Mouse (Mus musculus) left cerebral cortex, adult 2 months (tissue): Measurements from ENCODE around the gene Mug2. TPM values are rescaled to one million over a fixed set of nuclear protein-coding genes. Genes with fewer than 3 reads are reported as not detected.
"Not testable (repeated sequence)": the region's sequence is repeated elsewhere in the genome, so short reads cannot be mapped to it uniquely, and the experiment has no call there.

Experiments
- DNase-seq, 2 experiments: peaks; one replicate each; pipeline ENCODE4 v3.0.0; 2021 to 2022; ENCODE audit warnings: low spot score in 2 of 2, mixed read lengths in 1 of 2; ENCODE audit errors: extremely low spot score in 1 of 2
- H3K27ac ChIP-seq: fragments of 200-600 bp; 2 replicates; pipeline ENCODE4 v1.8.1; 2022
- H3K4me3 ChIP-seq: fragments of 200-600 bp; 2 replicates; pipeline ENCODE4 v1.8.1; 2022
- CTCF ChIP-seq: fragments of 200-600 bp; IDR thresholded peaks from 2 replicates; pipeline ENCODE4 v1.8.1; 2022; ENCODE audit warnings: antibody characterized with exemption, mild to moderate bottlenecking, moderate library complexity
- intact Hi-C: fragments of 180-260 bp; cut with DNase I; formaldehyde crosslinking; loops from one replicate; pipeline ENCODE4 v1.15.1; 2025
- long read RNA-seq, 2 experiments: library from polyadenylated mRNA; stranded (forward); transcript quantifications; one replicate each; pipeline ENCODE4 v2.0.0; 2021; ENCODE audit warnings: borderline mapping rate in 2 of 2
- total RNA-seq, 2 experiments: library from RNA; stranded (reverse); gene quantifications; 2 replicates each; pipeline ENCODE4 v1.2.3; 2021

Gene Mug2
- total RNA-seq, result not detected
- long read RNA-seq, experiment 1, result 0 reads
- long read RNA-seq, experiment 2, result 0 reads

DNA sequence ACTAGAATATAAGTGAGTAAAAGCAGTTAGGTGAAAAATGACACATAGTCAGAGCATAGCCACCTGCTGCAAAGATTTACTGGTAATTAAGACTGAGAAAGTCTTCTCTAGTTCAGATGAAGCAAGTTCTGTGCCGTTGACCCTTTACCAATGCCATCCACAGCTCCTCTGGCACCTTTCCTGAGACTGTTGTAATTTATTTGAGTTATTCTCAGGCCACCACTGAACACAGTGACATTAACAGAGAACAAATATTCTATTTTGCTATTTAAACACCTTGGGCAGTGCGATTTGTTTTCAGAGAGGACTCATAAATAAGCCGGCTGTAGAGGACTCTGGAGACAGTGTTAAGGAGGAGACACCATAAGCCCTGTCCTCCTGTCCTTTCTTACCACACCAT is at the start of gene Mug2:
TSS of gene Mug2 (plus strand) at position 301 of the 400 bp plus-strand sequence.
- intact Hi-C loops, H3K4me3 ChIP-seq, H3K27ac ChIP-seq, DNase-seq: not testable (repeated sequence)

DNA sequence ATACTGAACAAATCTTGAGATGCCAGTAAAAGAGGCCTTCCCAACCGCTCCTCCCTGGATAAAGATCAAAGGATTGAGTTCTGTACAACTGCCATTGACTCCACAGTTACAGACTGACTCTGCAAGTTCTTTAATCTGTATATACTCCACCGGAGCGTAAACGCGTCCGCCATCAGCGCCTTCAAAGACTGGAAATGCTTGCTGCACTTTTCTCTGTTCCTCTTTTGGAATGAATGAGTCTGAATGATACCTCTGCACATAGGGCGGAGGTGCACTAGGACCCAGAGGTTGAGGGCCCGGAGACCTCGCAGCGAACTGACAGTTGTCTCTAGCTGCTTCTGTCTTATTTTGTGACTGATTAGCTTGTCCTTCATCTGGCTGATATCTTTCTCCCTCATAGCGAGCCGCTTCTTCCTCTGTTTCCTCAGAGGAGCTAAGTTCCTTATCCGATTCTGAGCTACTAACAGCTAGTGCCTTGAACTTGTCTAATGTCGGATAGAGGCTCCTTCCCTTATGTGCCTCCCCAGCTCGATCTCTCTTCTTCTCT is 48.7 kb upstream of the Mug2 start:
- H3K4me3 ChIP-seq, H3K27ac ChIP-seq, DNase-seq, intact Hi-C loops: not testable (repeated sequence)

DNA sequence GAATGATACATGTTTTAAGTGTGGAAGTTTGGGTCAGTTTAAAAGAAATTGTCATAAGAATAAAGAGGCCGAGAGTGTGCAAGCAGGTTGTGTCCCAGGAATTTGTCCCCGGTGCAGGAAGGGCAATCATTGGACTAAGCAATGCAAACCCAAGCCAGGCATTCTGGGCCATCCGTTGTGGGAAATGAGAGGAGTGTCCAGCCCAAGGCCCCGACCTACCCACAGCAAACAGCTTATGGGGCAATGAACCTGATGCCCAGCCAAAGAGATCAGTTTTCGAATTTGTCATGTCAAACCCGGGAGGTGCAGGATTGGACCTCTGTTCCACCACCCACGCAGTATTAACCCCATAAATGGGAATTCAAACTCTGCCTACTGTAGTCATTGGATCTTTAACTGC is 30.9 kb upstream of the Mug2 start:
- no peak for DNase-seq
- Histone ChIP-seq H3K4me3 (no peak overlapping the region), H3K27ac (no peak overlapping the region)
- intact Hi-C loops, result no loop called here
- TF ChIP-seq CTCF, result no peak

DNA sequence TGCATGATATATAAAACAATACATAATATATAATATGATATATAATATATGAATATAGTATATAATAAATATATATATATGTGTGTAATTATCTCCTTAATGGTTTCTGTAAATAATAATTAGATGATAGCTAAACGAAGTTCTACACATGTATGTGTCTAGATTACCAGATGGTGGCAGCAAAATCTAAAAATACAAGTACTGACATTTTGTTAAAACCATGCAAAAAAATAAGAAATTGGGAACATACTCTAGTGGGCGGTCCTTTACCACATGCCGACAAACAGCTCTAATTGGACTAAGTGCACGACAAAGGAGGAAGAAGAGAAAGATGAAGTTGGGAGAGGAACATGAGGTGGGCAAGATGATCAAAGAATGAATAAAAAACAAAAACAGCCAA is 94.3 kb downstream of the Mug2 start:
- intact Hi-C loops, result loop anchor here (10.0 kb wide), 1 partner anchor 204 kb away; the partner anchor contains the start of gene M6pr
- Histone ChIP-seq H3K4me3 (no peak overlapping the region), H3K27ac (no peak overlapping the region)
- TF ChIP-seq CTCF, result no peak; the same call in 1 of the 2 replicates
- no peak for DNase-seq

DNA sequence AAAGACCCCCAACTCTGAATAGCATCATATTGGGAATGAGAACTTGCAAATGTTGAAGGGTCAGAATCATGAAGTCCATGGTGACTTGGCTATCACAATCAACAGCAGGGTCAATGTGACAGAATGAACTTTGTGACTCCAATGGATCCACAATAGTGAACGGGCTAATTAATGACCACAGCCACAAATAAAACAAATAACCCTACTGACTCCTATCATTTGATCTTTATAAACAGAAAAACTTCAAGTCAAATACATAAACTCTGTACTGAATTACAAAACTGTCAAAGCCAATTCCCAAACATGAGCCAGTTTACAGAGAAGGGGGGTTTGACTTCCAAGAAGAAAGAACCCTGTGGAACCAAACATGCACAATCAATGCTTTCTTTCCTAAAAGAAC is 95.1 kb downstream of the Mug2 start:
- no peak for DNase-seq
- no peak overlapping the region for H3K27ac ChIP-seq
- intact Hi-C loops, result loop anchor here (10.0 kb wide), 1 partner anchor 203 kb away; the partner anchor contains the start of gene M6pr
- no peak for TF ChIP-seq CTCF
- no peak overlapping the region for H3K4me3 ChIP-seq

DNA sequence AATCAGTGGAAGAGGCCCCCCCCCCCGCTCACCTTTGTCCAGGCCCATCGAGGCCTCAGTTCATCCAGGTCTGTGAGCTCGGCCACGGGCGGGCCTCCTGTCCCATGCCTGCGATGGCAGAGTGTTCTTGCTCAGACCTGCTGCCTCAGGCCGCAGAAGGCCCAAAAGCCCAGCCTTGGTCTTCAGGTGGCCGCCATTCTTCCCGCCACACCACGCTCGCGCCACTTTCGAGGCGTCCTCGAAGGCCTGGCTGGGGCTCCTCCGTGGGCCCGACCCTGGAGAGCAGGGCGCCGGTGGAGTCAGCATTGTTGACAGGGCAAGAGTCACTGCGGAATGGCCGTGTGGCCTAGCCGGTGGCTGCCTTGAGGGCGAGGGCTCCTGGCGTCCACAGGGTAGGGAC is 110.4 kb downstream of the Mug2 start:
- intact Hi-C loops, result no loop called here
- no peak for TF ChIP-seq CTCF
- Histone ChIP-seq H3K27ac (no peak overlapping the region), H3K4me3 (no peak overlapping the region)
- DNase-seq, result no peak

DNA sequence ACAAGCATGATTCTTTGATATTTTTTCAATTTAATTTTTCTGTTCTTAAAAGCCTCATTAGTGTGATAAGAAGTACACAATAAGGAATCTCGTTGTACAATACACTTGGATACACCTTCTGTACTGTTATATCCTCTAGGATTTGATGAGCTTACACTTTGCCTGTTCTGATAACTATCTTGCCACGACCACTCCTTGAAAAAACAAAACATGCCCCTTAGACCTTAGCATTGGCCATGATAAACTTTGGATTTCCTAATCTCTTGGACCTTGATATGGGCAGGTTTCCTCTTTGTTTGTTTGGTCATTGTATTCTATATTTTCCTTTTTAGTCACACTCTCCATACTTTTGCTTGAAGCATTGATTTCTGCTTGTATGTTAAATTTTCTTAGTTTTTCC is 123.0 kb downstream of the Mug2 start:
- no peak for TF ChIP-seq CTCF
- intact Hi-C loops, result no loop called here

More for the DNA sequence above, 123.0 kb downstream of the Mug2 start:
- no peak overlapping the region for H3K27ac ChIP-seq
- H3K4me3 ChIP-seq, result no peak overlapping the region
- no peak for DNase-seq

Other genes with a start within 250 kb of the Mug2 start
- not detected for gene Mug1, start 168.2 kb upstream of the Mug2 start, total RNA-seq